In the genomic region with DNA sequence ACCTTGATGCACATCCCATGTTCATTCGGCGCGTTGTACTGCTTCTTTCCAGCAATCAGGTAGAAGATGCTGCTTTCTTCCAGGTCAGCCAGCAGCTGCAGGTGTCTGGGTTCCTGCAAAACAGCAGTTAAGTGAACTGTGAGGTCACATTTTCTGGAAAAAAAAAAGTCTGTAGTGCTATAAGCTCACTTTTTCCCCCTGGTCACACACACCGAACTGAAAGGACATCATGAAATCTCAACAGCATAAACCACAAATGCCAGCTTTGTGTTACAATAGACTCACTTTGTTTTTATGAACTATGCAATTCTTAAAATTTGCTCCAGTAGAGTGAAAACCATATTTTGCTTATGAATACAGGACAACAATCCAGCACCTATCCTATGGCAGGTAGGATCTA, we compare ENCODE assay signal across 18 mouse cellular contexts. TPM values are rescaled to one million over a fixed set of nuclear protein-coding genes. Genes with fewer than 3 reads are reported as not detected.
"Had no signal": no experiment of that assay in that cellular context is flagged by ENCODE, and none has a peak within 500 bp of the region (broad histone marks: within the 10 kb centered on the region; RNA-seq: fewer than 3 reads in every experiment).

No protein-coding gene starts in this region.

- H3K27ac ChIP-seq: macrophage; midbrain, embryonic 13.5 days; midbrain, embryonic 15.5 days; neural tube, embryonic 12.5 days; stomach, embryonic 15.5 days; stomach, postnatal 0 days had no signal

- H3K9me3 ChIP-seq: megakaryocyte, embryonic 14.5 days; midbrain, embryonic 13.5 days; midbrain, embryonic 15.5 days; neural tube, embryonic 12.5 days; stomach, embryonic 15.5 days had no signal

- H3K4me3 ChIP-seq: megakaryocyte, embryonic 14.5 days; midbrain, embryonic 13.5 days; midbrain, embryonic 15.5 days; neural tube, embryonic 12.5 days; stomach, embryonic 15.5 days had no signal

- H3K4me2 ChIP-seq: lung, embryonic 14.5 days; midbrain, embryonic 11.5 days; midbrain, embryonic 13.5 days; midbrain, embryonic 15.5 days; neural tube, embryonic 12.5 days; stomach, embryonic 15.5 days had no signal

- H3K4me1 ChIP-seq: midbrain, embryonic 15.5 days had no signal

- DNase-seq: lung, embryonic 14.5 days; lung, postnatal 14 days; lung, postnatal 36 days; right cerebral cortex, postnatal 14 days; thymus, adult 2 months; thymus, postnatal 25 days; thymus, postnatal 4 days had no signal

- H3K27me3 ChIP-seq: megakaryocyte, embryonic 14.5 days; midbrain, embryonic 13.5 days; midbrain, embryonic 15.5 days; stomach, embryonic 15.5 days had no signal

- H3K9ac ChIP-seq: lung, embryonic 14.5 days; midbrain, embryonic 13.5 days; midbrain, embryonic 15.5 days; neural tube, embryonic 12.5 days; stomach, embryonic 15.5 days had no signal

- ATAC-seq: lung, postnatal 0 days; midbrain, embryonic 13.5 days; midbrain, embryonic 15.5 days had no signal

RNA-seq across cellular contexts. Expression of gene Ddc, which starts 46.9 kb away (rescaled TPM):
- total RNA-seq: megakaryocyte progenitor cell, adult 5-6 weeks; monocyte, adult 5-6 weeks had no signal
- polyA plus RNA-seq: macrophage had no signal
